Mouse (Mus musculus) lung, postnatal 0 days (tissue): ENCODE data around the gene Trim2. TPM values are rescaled to one million over a fixed set of nuclear protein-coding genes. Genes with fewer than 3 reads are reported as not detected.

Experiments
- ATAC-seq: fragments of 200-750 bp; cut with Nextera tagmentation; 2 replicates; pipeline ENCODE4 v1.8.0; 2017; ENCODE audit warnings: moderate library complexity
- DNase-seq: peaks from one replicate; pipeline ENCODE4 v3.0.0-alpha.2; 2016; ENCODE audit warnings: low spot score
- H3K27ac ChIP-seq: fragments of 300-500 bp; sonication (generic); 2 replicates; pipeline ENCODE4 v1.5.1; 2014; ENCODE audit warnings: antibody characterized with exemption, mild to moderate bottlenecking, low read length, mixed read lengths
- H3K27me3 ChIP-seq: fragments of 300-500 bp; sonication (generic); replicated peaks from 2 replicates; pipeline ENCODE4 v1.6.1; 2014; ENCODE audit warnings: low read length, mixed read lengths; ENCODE audit not compliant: insufficient read depth
- H3K36me3 ChIP-seq: fragments of 300-500 bp; sonication (generic); 2 replicates; pipeline ENCODE4 v1.6.1; 2014; ENCODE audit warnings: low read length, mixed read lengths; ENCODE audit not compliant: insufficient read depth
- H3K4me1 ChIP-seq: fragments of 300-500 bp; sonication (generic); 2 replicates; pipeline ENCODE4 v1.6.1; 2014; ENCODE audit warnings: antibody characterized with exemption, low read depth, low read length, mixed read lengths; ENCODE audit not compliant: insufficient read depth
- H3K4me2 ChIP-seq: fragments of 300-500 bp; sonication (generic); replicated peaks from 2 replicates; pipeline ENCODE4 v1.6.1; 2014; ENCODE audit warnings: low read depth, mild to moderate bottlenecking, low read length, moderate library complexity, mixed read lengths
- H3K4me3 ChIP-seq: fragments of 300-500 bp; sonication (generic); 2 replicates; pipeline ENCODE4 v1.5.1; 2014; ENCODE audit warnings: low read depth, low read length
- H3K9ac ChIP-seq: fragments of 300-500 bp; sonication (generic); replicated peaks from 2 replicates; pipeline ENCODE4 v1.6.1; 2014; ENCODE audit warnings: low read depth, mild to moderate bottlenecking
- H3K9me3 ChIP-seq: fragments of 300-500 bp; sonication (generic); 2 replicates; pipeline ENCODE4 v1.6.1; 2016; ENCODE audit warnings: low read length, mixed read lengths
- CTCF ChIP-seq: IDR thresholded peaks from 2 replicates; pipeline ENCODE4 v1.5.1; 2016; ENCODE audit warnings: antibody characterized with exemption, mild to moderate bottlenecking
- EP300 ChIP-seq: IDR thresholded peaks from 2 replicates; pipeline ENCODE4 v1.6.1; 2016; ENCODE audit warnings: antibody characterized with exemption, mild to moderate bottlenecking, control low read depth
- WGBS: fragments of 180-500 bp; shearing (Covaris S2); extraction: QIAGEN DNeasy Blood & Tissue Kit; methylation state at CpG from one replicate; pipeline ENCODE4 v1.1.7; 2014; 5-methylcytosine and 5-hydroxymethylcytosine counted together
- polyA plus RNA-seq: library from polyadenylated mRNA; unstranded; fragments of >200 nt; fragmentation: Nextera tagmentation; extraction: Ambion mirVana; gene quantifications from 2 replicates; pipeline ENCODE4 v1.2.1, GENCODE M21; 2015

Trim2 gene
- polyA plus RNA-seq, 1 experiment from 2014 or later = 18.7 TPM

- 90% methylated on average over 7 of the region's 7 CpGs for WGBS
Measured at GRCm38 (mm10) chr3:84250275-84250674, 56.4 kb downstream of the Trim2 start.

GRCm38 (mm10) chr3:84247789-84248188 is 58.9 kb downstream of the Trim2 start:
- WGBS = 32% methylated on average over 8 of the region's 8 CpGs
- no peak for TF ChIP-seq EP300
- TF ChIP-seq CTCF = no peak
- Histone ChIP-seq H3K4me2 (no peak overlapping the region), H3K4me1 (no peaks in the 10 kb centered on the region), H3K36me3 (no peaks in the 10 kb centered on the region), H3K27me3 (no peaks in the 10 kb centered on the region), H3K27ac (no peak overlapping the region), H3K9ac (no peak overlapping the region), H3K4me3 (no peak overlapping the region), H3K9me3 (no peaks in the 10 kb centered on the region)
- DNase-seq = no peak
- ATAC-seq = no peak

More at GRCm38 (mm10) chr3:84250275-84250674, 56.4 kb downstream of the Trim2 start:
- no peaks in the 10 kb centered on the region for H3K36me3 ChIP-seq
- H3K4me3 ChIP-seq = no peak overlapping the region
- H3K27me3 ChIP-seq = no peaks in the 10 kb centered on the region
- TF ChIP-seq EP300 = no peak
- TF ChIP-seq CTCF = no peak
- H3K4me2 ChIP-seq = no peak overlapping the region
- H3K4me1 ChIP-seq = no peaks in the 10 kb centered on the region
- DNase-seq = no peak
- H3K9me3 ChIP-seq = no peaks in the 10 kb centered on the region
- no peak overlapping the region for H3K9ac ChIP-seq
- ATAC-seq = no peak
- no peak overlapping the region for H3K27ac ChIP-seq

- Histone ChIP-seq H3K36me3 (no peaks in the 10 kb centered on the region), H3K4me2 (no peak overlapping the region), H3K27ac (no peak overlapping the region), H3K4me1 (no peaks in the 10 kb centered on the region), H3K27me3 (no peaks in the 10 kb centered on the region), H3K9me3 (no peaks in the 10 kb centered on the region), H3K4me3 (no peak overlapping the region), H3K9ac (no peak overlapping the region)
- ATAC-seq (no peak), DNase-seq (no peak)
- no peak for TF ChIP-seq EP300
- TF ChIP-seq CTCF = no peak
- WGBS = 60% methylated on average over 7 of the region's 7 CpGs
Measured at GRCm38 (mm10) chr3:84246421-84246861, 60.2 kb downstream of the Trim2 start.

GRCm38 (mm10) chr3:84243116-84243515 is 63.6 kb downstream of the Trim2 start:
- no peak overlapping the region for H3K4me2 ChIP-seq
- DNase-seq = no peak
- H3K4me1 ChIP-seq = no peaks in the 10 kb centered on the region
- no peak for TF ChIP-seq CTCF
- TF ChIP-seq EP300 = no peak
- H3K9me3 ChIP-seq = no peaks in the 10 kb centered on the region
- WGBS = 71% methylated on average over 3 of the region's 3 CpGs
- ATAC-seq = no peak
- H3K27ac ChIP-seq = no peak overlapping the region
- no peaks in the 10 kb centered on the region for H3K27me3 ChIP-seq
- no peak overlapping the region for H3K4me3 ChIP-seq
- no peaks in the 10 kb centered on the region for H3K36me3 ChIP-seq
- no peak overlapping the region for H3K9ac ChIP-seq

GRCm38 (mm10) chr3:84242497-84242896 is 64.2 kb downstream of the Trim2 start:
- TF ChIP-seq EP300 = no peak
- no peak for TF ChIP-seq CTCF
- H3K4me1 ChIP-seq = no peaks in the 10 kb centered on the region
- no peak overlapping the region for H3K4me3 ChIP-seq
- DNase-seq = no peak
- ATAC-seq = no peak
- H3K27ac ChIP-seq = no peak overlapping the region
- no peak overlapping the region for H3K9ac ChIP-seq
- no peak overlapping the region for H3K4me2 ChIP-seq
- WGBS = 88% methylated on average over 4 of the region's 4 CpGs
- H3K27me3 ChIP-seq = no peaks in the 10 kb centered on the region
- no peaks in the 10 kb centered on the region for H3K9me3 ChIP-seq
- no peaks in the 10 kb centered on the region for H3K36me3 ChIP-seq

- DNase-seq (no peak), ATAC-seq (no peak)
- Histone ChIP-seq H3K27me3 (no peaks in the 10 kb centered on the region), H3K9me3 (no peaks in the 10 kb centered on the region), H3K4me3 (no peak overlapping the region), H3K36me3 (no peaks in the 10 kb centered on the region), H3K4me2 (no peak overlapping the region), H3K4me1 (no peaks in the 10 kb centered on the region), H3K27ac (no peak overlapping the region), H3K9ac (no peak overlapping the region)
- WGBS = 91% methylated on average over 4 of the region's 4 CpGs
- TF ChIP-seq CTCF = no peak
- no peak for TF ChIP-seq EP300
Measured at GRCm38 (mm10) chr3:84241098-84241497, 65.6 kb downstream of the Trim2 start.
